Mouse (Mus musculus) bone marrow, adult 2 months (tissue): ENCODE results near the gene Rabgap1l.

Source experiments
- CTCF ChIP-seq: fragments of 200-500 bp; IDR thresholded peaks from 2 replicates; pipeline ENCODE4 v1.5.1; 2011; ENCODE audit warnings: low read length, control low read depth; ENCODE audit not compliant: control insufficient read depth, insufficient read depth
- POLR2A ChIP-seq: fragments of 200-500 bp; IDR thresholded peaks from 2 replicates; pipeline ENCODE4 v1.6.1; 2011; ENCODE audit warnings: low read depth, mild to moderate bottlenecking, control low read depth, low read length, borderline replicate concordance; ENCODE audit not compliant: control insufficient read depth

- TF ChIP-seq CTCF (no peak), POLR2A (no peak)
Observed at GRCm38 (mm10) chr1:160443506-160443905, 349.5 kb downstream of the Rabgap1l start.
